Mouse (Mus musculus): ENCODE results near the gene Tshz3. TPM values are rescaled to one million over a fixed set of nuclear protein-coding genes. Genes with fewer than 3 reads are reported as not detected.
A peak's percentile ranks its signal among the peaks of the same experiment; 100 is the strongest.

Gene Tshz3
- polyA plus RNA-seq, 1 experiment from 2014 or later: 2.1 TPM

GRCm38 (mm10) chr7:36679866-36680458 is 18.0 kb upstream of the Tshz3 start:
- peaks cover 65% of the 10 kb centered on the region for H3K27me3 ChIP-seq (replicated peaks)

GRCm38 (mm10) chr7:36687508-36687907 is 10.4 kb upstream of the Tshz3 start:
- no peak overlapping the region for H3K4me3 ChIP-seq
- no peaks in the 10 kb centered on the region; the same call in 1 of the 2 replicates for H3K4me1 ChIP-seq (replicated peaks)
- peaks cover 53% of the 10 kb centered on the region for H3K27me3 ChIP-seq (replicated peaks)
- H3K9me3 ChIP-seq (replicated peaks): no peaks in the 10 kb centered on the region
- H3K9ac ChIP-seq: no peak overlapping the region
- no peak overlapping the region for H3K4me2 ChIP-seq
- no peak for ATAC-seq (ENCODE audit: insufficient number of reproducible peaks, low FRiP score)
- 42% methylated on average over 1 of the region's 1 CpGs for WGBS
- no peak overlapping the region for H3K27ac ChIP-seq (ENCODE audit: poor library complexity, severe bottlenecking)
- no peaks in the 10 kb centered on the region for H3K36me3 ChIP-seq

More at GRCm38 (mm10) chr7:36679866-36680458, 18.0 kb upstream of the Tshz3 start:
- H3K9me3 ChIP-seq (replicated peaks): no peaks in the 10 kb centered on the region
- 0 out of 2 replicates have a peak overlapping the region, but pooled peaks have one; percentile 23 for H3K9ac ChIP-seq
- no peak for ATAC-seq (ENCODE audit: insufficient number of reproducible peaks, low FRiP score)
- WGBS: under 1% methylated on average over 18 of the region's 18 CpGs
- H3K4me1 ChIP-seq (replicated peaks): peaks cover 15% of the 10 kb centered on the region
- H3K4me2 ChIP-seq: peak overlapping the region; percentile 65
- H3K4me3 ChIP-seq: peak overlapping the region; percentile 37
- H3K36me3 ChIP-seq: no peaks in the 10 kb centered on the region
- H3K27ac ChIP-seq (ENCODE audit: poor library complexity, severe bottlenecking): no peak overlapping the region

GRCm38 (mm10) chr7:36689049-36689793 is 8.7 kb upstream of the Tshz3 start:
- Histone ChIP-seq H3K4me2 (no peak overlapping the region), H3K36me3 (no peaks in the 10 kb centered on the region), H3K4me1 (replicated peaks) (no peaks in the 10 kb centered on the region; the same call in 1 of the 2 replicates), H3K4me3 (no peak overlapping the region), H3K9me3 (replicated peaks) (no peaks in the 10 kb centered on the region), H3K27me3 (replicated peaks) (peaks cover 64% of the 10 kb centered on the region), H3K27ac (ENCODE audit: poor library complexity, severe bottlenecking) (no peak overlapping the region), H3K9ac (no peak overlapping the region)
- no peak for ATAC-seq (ENCODE audit: insufficient number of reproducible peaks, low FRiP score)
- 52% methylated on average over 7 of the region's 7 CpGs for WGBS

- WGBS: 1% methylated on average over 19 of the region's 19 CpGs
- H3K27ac ChIP-seq (ENCODE audit: poor library complexity, severe bottlenecking): no peak overlapping the region
- peaks cover 76% of the 10 kb centered on the region for H3K27me3 ChIP-seq (replicated peaks)
- ATAC-seq (ENCODE audit: insufficient number of reproducible peaks, low FRiP score): no peak
- no peaks in the 10 kb centered on the region for H3K9me3 ChIP-seq (replicated peaks)
- H3K4me1 ChIP-seq (replicated peaks): peaks cover 5% of the 10 kb centered on the region; the same call in 1 of the 2 replicates
- H3K36me3 ChIP-seq: no peaks in the 10 kb centered on the region
- H3K4me2 ChIP-seq: peak overlapping the region; percentile 16; the same call in 1 of the 2 replicates
- H3K4me3 ChIP-seq: 0 out of 2 replicates have a peak overlapping the region, but pooled peaks have one; percentile 0
- H3K9ac ChIP-seq: no peak overlapping the region
These were observed 7.4 kb upstream of the Tshz3 start for GRCm38 (mm10) chr7:36690551-36690950.

- 2% methylated on average over 14 of the region's 14 CpGs for WGBS
- H3K27me3 ChIP-seq (replicated peaks): peaks cover 77% of the 10 kb centered on the region
- no peak for ATAC-seq (ENCODE audit: insufficient number of reproducible peaks, low FRiP score)
- no peak overlapping the region for H3K9ac ChIP-seq
- H3K4me1 ChIP-seq (replicated peaks): peaks cover 7% of the 10 kb centered on the region; the same call in 1 of the 2 replicates
- H3K27ac ChIP-seq (ENCODE audit: poor library complexity, severe bottlenecking): no peak overlapping the region
- H3K4me3 ChIP-seq: no peak overlapping the region
- no peaks in the 10 kb centered on the region for H3K36me3 ChIP-seq
- H3K9me3 ChIP-seq (replicated peaks): no peaks in the 10 kb centered on the region
- H3K4me2 ChIP-seq: no peak overlapping the region; the same call in 1 of the 2 replicates
These were observed 6.3 kb upstream of the Tshz3 start for GRCm38 (mm10) chr7:36691617-36692016.

GRCm38 (mm10) chr7:36692381-36692780 is 5.5 kb upstream of the Tshz3 start:
- no peak for ATAC-seq (ENCODE audit: insufficient number of reproducible peaks, low FRiP score)
- H3K4me2 ChIP-seq: no peak overlapping the region
- 5% methylated on average over 5 of the region's 5 CpGs for WGBS
- H3K9me3 ChIP-seq (replicated peaks): no peaks in the 10 kb centered on the region
- H3K4me1 ChIP-seq (replicated peaks): peaks cover 7% of the 10 kb centered on the region; the same call in 1 of the 2 replicates
- no peak overlapping the region for H3K27ac ChIP-seq (ENCODE audit: poor library complexity, severe bottlenecking)
- no peaks in the 10 kb centered on the region for H3K36me3 ChIP-seq
- no peak overlapping the region for H3K4me3 ChIP-seq
- H3K9ac ChIP-seq: no peak overlapping the region
- peaks cover 77% of the 10 kb centered on the region for H3K27me3 ChIP-seq (replicated peaks)

- H3K36me3 ChIP-seq: no peaks in the 10 kb centered on the region
- 14% methylated on average over 3 of the region's 3 CpGs for WGBS
- ATAC-seq (ENCODE audit: insufficient number of reproducible peaks, low FRiP score): no peak
These were observed 4.8 kb upstream of the Tshz3 start for GRCm38 (mm10) chr7:36693081-36693480.

GRCm38 (mm10) chr7:36694642-36695191 is 3.2 kb upstream of the Tshz3 start:
- H3K9ac ChIP-seq: no peak overlapping the region
- ATAC-seq (ENCODE audit: insufficient number of reproducible peaks, low FRiP score): no peak
- no peaks in the 10 kb centered on the region for H3K9me3 ChIP-seq (replicated peaks)
- H3K4me2 ChIP-seq: no peak overlapping the region
- peaks cover 64% of the 10 kb centered on the region for H3K27me3 ChIP-seq (replicated peaks)
- no peak overlapping the region for H3K4me3 ChIP-seq
- no peaks in the 10 kb centered on the region for H3K36me3 ChIP-seq
- 8% methylated on average over 7 of the region's 7 CpGs for WGBS
- H3K27ac ChIP-seq (ENCODE audit: poor library complexity, severe bottlenecking): no peak overlapping the region
- H3K4me1 ChIP-seq (replicated peaks): peaks cover 12% of the 10 kb centered on the region; the same call in 1 of the 2 replicates

More at GRCm38 (mm10) chr7:36693081-36693480, 4.8 kb upstream of the Tshz3 start:
- peaks cover 7% of the 10 kb centered on the region; the same call in 1 of the 2 replicates for H3K4me1 ChIP-seq (replicated peaks)
- no peak overlapping the region for H3K9ac ChIP-seq
- no peak overlapping the region for H3K4me3 ChIP-seq
- peaks cover 75% of the 10 kb centered on the region for H3K27me3 ChIP-seq (replicated peaks)
- H3K27ac ChIP-seq (ENCODE audit: poor library complexity, severe bottlenecking): no peak overlapping the region
- no peak overlapping the region for H3K4me2 ChIP-seq
- H3K9me3 ChIP-seq (replicated peaks): no peaks in the 10 kb centered on the region

GRCm38 (mm10) chr7:36695276-36695675 is 2.6 kb upstream of the Tshz3 start:
- Histone ChIP-seq H3K4me3 (peak overlapping the region; percentile 94), H3K27ac (ENCODE audit: poor library complexity, severe bottlenecking) (no peak overlapping the region), H3K4me1 (replicated peaks) (peaks cover 12% of the 10 kb centered on the region; the same call in 1 of the 2 replicates), H3K4me2 (peak overlapping the region; percentile 100), H3K9me3 (replicated peaks) (no peaks in the 10 kb centered on the region), H3K36me3 (no peaks in the 10 kb centered on the region), H3K27me3 (replicated peaks) (peaks cover 60% of the 10 kb centered on the region), H3K9ac (peak overlapping the region; percentile 79; the same call in 1 of the 2 replicates)
- WGBS: 2% methylated on average over 25 of the region's 25 CpGs
- no peak for ATAC-seq (ENCODE audit: insufficient number of reproducible peaks, low FRiP score)

- ATAC-seq (ENCODE audit: insufficient number of reproducible peaks, low FRiP score): no peak
- Histone ChIP-seq H3K9ac (peak overlapping the region; percentile 79), H3K4me1 (replicated peaks) (peaks cover 12% of the 10 kb centered on the region; the same call in 1 of the 2 replicates), H3K27me3 (replicated peaks) (peaks cover 58% of the 10 kb centered on the region), H3K4me2 (peak overlapping the region; percentile 100), H3K9me3 (replicated peaks) (no peaks in the 10 kb centered on the region), H3K27ac (ENCODE audit: poor library complexity, severe bottlenecking) (no peak overlapping the region), H3K4me3 (peak overlapping the region; percentile 94), H3K36me3 (no peaks in the 10 kb centered on the region)
- WGBS: under 1% methylated on average over 42 of the region's 42 CpGs
These were observed 2.1 kb upstream of the Tshz3 start for GRCm38 (mm10) chr7:36695791-36696241.

Measured in heart, embryonic 12.5 days (tissue).